Mouse (Mus musculus) heart, postnatal 25 days (tissue): ENCODE data around the gene Wwox. TPM values are rescaled to one million over a fixed set of nuclear protein-coding genes. Genes with fewer than 3 reads are reported as not detected.

ENCODE experiments used
- DNase-seq: peaks from one replicate; pipeline ENCODE4 v3.0.0; 2022; ENCODE audit warnings: low spot score
- intact Hi-C: fragments of 180-260 bp; cut with DNase I; formaldehyde crosslinking; loops from one replicate; pipeline ENCODE4 v1.15.1; 2025
- total RNA-seq, 2 experiments: library from RNA; stranded (reverse); gene quantifications; 2 replicates each; pipeline ENCODE4 v1.2.3; 2021

The Wwox gene
- total RNA-seq, 2 experiments from 2014 or later: 3.9 to 4.0 TPM

DNA sequence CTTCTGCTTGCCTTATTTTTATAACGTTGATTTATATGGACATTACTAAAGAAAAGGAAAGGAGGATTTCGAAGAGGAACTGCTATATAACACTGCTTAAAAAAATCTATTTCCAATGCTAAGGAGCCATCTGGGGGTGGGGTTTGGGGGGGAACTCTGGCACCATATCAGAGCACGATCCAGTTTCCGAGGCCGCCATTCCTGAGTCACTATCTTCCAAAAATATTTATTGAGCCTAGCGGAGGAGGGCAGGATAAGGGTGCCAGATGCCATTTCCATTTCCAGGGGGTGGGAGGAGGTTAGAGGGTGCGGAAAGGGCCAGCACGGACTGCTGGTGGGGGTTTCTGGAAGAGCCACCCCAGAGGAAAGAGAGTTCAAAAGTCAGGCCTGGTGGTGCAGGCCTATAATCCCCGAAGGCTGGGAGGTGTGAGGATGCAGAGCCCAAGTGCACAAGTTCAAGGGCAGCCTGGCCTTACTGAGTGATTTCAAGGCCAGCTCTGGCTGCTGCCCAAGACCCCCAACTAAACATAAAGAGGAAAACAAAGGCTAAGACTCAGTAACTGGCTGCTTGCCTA lies 658.6 kb downstream of the Wwox start:
- no peak for DNase-seq
- intact Hi-C loops: loop anchor here (5.0 kb wide), 1 partner anchor 609 kb away; the partner anchor contains the start of gene Maf

DNA sequence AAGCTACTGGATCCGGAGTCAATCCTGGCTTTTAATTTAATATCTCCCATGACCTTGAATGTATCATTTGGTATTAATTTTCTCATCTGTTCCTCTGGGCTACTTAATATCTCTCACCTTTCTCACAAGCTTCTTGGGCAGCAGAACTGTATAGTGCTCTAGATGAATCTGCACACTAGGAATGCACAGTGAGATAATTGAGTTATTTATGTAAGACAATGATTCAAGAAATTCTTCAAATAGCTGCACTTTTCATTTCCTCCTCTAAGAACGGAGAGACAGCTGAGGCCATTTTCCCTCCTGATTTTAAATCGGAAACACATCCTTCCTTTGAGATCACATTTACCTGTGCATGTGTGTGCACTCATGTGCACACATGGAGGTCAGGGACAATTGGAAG lies 669.9 kb downstream of the Wwox start:
- intact Hi-C loops: no loop called here
- no peak for DNase-seq

GRCm38 (mm10) chr8:115110423-115110822 lies 671.0 kb downstream of the Wwox start:
- intact Hi-C loops: no loop called here

DNA sequence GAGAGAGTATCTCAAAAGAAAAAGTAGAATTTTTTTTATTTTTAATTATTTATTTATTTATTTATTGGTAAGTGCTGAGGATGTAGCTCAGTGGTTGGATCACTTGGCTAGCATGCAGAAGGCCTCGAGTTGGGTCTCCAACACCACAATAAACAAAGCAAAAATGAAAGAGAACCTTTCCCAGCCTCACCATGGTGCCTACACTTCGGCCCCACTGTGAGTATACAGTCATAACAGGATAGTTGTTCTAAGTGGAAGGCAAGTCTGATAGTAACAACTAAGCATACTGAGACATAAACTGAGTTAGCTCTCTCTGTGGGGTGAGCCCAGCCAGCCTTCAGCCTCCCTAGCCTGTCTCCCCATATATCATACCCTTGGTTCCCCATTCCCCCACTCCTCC lies 672.6 kb downstream of the Wwox start:
- no peak for DNase-seq
- intact Hi-C loops: no loop called here

More at GRCm38 (mm10) chr8:115110423-115110822, 671.0 kb downstream of the Wwox start:
- DNase-seq: no peak

DNA sequence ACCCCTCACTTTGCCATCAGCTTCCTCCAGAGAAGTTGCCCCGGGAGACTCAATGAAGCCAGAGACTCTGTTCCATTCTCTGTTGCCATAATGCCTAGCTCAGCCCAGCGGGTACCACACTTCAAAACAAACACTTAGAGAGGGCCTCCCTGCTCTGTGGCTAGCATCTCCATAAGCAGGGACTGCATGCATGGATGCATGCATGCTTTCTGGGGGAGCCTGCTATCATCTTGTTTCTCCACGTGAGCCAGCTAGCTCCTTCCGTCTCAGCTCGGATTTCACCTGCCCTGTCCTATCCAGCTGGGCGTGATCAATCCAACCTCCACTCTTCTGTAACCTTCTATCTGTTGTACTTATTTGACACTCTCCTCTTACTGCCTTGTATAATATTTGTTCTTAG lies 675.0 kb downstream of the Wwox start:
- no peak for DNase-seq
- intact Hi-C loops: no loop called here

DNA sequence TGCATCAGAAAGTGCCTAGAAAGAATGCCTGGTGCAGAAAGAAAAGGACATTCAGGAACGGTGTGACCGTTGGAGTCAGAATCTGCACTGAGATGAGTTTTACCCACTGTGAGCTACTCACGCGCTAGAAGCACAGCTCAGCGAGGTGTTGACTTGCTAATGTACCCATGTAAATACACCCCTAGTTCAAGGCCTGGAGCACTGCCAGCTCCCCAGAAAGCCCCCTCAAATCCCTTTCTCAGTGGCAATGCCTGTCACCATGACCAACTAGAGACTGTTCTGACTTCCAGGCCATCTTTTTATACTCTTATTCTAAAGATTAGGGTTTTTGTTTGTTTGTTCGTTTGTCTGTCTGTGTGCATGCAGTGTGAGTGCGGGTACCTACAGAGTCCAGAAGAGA lies 686.6 kb downstream of the Wwox start:
- intact Hi-C loops: no loop called here
- no peak for DNase-seq

- intact Hi-C loops: no loop called here
- DNase-seq: no peak
Measured at GRCm38 (mm10) chr8:115126674-115127073, 687.2 kb downstream of the Wwox start.

- DNase-seq: no peak
- intact Hi-C loops: no loop called here
Measured at GRCm38 (mm10) chr8:115129307-115129706, 689.9 kb downstream of the Wwox start.

DNA sequence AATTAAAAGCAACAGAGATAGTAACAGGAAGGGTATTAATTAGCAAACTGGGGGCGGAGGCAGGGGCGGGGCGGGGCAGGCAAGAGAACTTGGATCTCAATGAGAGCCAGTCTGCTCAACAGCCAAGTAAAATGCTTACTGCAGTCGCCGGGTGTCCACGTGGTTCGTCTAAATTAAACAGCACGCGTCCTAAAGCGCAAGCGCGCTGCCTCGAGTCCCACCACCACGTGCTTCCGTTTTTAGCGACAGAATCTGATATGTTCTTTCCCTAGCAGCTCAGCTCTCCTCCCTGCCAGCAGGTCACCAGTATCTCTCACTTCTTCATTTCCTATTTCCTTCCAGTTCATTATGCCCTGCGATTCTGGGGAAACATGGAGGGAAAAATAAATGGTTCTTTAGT lies 693.7 kb downstream of the Wwox start:
- DNase-seq: no peak

GRCm38 (mm10) chr8:115133711-115134218 lies 694.3 kb downstream of the Wwox start:
- no peak for DNase-seq
- intact Hi-C loops: no loop called here

More for the DNA sequence above, 693.7 kb downstream of the Wwox start:
- intact Hi-C loops: no loop called here

DNA sequence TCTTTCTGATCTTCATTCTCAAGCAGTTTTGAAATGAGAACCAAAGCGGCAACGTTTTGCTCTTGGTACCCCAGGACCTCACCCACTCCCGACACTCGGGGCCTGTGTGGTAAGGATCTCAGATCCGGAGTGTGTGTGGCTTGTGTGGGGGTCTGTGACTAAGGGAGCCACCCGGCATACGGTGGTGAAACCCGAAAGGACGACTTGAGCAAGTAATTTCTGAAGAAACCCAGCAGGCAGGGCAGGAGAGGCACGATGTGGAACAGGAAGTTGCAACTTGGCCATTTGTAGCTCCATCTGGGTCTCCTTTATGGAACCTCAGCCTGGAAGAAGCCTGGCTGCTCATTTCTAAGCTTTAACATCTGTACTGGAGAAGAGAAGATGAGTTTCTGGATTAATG lies 697.4 kb downstream of the Wwox start:
- intact Hi-C loops: no loop called here
- no peak for DNase-seq

DNA sequence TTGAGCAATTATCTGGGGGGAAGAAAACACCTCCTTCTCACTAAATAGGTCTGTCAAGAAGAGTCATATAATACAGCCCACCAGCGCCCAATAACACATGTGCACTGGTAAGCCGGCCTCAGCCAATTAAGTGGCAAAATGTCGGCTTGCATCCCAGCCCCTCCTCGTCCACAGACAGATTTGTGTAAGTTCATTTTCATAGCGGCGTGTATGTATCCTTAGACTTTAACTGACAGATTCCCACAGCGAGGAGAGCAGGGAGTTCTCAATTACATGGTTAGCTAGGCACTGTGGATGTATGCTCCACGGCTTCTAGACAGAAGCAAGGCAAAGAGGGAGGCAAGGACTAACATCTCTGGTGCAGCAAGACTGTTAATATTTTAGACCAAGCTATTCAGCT lies 702.2 kb downstream of the Wwox start:
- no peak for DNase-seq
- intact Hi-C loops: no loop called here

GRCm38 (mm10) chr8:115143530-115144320 lies 704.3 kb downstream of the Wwox start:
- intact Hi-C loops: no loop called here
- DNase-seq: no peak

DNA sequence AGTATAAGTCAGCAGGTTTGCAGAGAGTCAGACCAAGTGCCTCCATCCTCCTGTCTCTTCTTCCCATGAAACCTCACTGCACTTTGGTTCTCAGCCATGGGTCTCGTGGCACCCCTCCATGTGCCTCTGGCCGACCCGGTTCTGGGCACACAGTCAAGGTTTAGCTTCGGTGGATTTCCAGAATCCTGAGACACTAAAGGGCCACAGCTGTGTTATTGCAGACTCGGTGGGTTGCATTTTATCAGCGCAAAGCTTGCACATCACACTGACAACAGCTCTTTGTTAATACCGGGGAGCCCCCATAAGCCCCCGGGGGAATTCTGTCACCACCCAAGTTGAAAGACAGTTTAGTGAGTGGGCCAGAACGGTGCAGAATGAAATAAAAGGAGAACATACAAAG lies 707.6 kb downstream of the Wwox start:
- DNase-seq: no peak
- intact Hi-C loops: no loop called here

DNA sequence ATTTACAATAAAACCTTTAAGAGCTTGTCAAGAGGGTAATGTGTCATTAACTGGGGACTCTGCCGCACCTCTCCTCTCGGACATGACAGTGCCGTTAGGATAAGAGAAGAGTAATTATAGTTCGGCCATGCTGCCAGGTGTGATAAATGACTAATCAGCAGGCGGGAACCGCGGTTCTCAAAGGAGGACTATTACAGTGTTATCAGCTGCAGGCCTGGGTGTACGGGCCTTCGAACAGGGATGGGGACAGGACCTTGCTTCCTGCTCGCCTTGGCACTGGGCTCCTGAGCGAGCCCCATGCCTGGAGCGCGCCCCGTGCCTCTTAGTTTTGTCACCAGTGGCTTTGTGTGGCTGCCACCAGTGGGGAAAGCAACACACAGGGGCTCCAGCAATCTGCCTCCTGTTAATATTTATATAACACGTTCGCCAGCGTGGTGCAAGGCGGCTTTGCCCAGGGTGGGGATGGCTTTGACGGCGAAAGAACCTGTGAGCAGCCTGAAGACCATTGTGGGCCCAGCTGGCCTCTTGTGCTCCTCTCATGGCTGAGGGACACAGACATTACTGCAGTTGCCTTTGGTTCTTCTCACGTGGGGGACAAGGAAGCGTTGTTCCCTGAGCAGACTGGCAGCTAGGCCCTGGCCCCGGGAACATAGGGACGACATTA lies 711.1 kb downstream of the Wwox start:
- intact Hi-C loops: no loop called here
- no peak for DNase-seq

DNA sequence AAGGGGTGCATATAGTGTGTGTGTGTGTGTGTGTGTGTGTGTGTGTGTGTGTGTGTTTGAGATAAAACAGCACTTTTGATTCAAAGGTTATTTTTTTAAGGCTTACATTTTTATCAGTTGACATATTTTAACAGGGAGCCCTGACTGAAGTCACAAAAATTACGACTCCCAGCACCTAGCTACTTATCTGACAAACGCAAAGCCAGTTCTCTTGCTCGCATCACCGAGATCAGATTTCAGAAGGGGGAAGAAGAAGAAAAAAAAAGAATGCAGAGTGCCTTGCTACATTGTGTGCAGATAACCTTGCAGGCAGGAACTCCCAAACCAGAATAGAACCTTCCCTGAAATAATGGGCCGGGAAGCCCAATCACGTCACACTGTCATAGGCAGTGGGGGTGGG lies 712.0 kb downstream of the Wwox start:
- intact Hi-C loops: no loop called here

GRCm38 (mm10) chr8:115154096-115154495 lies 714.6 kb downstream of the Wwox start:
- no peak for DNase-seq
- intact Hi-C loops: no loop called here

More for the DNA sequence above, 712.0 kb downstream of the Wwox start:
- no peak for DNase-seq

DNA sequence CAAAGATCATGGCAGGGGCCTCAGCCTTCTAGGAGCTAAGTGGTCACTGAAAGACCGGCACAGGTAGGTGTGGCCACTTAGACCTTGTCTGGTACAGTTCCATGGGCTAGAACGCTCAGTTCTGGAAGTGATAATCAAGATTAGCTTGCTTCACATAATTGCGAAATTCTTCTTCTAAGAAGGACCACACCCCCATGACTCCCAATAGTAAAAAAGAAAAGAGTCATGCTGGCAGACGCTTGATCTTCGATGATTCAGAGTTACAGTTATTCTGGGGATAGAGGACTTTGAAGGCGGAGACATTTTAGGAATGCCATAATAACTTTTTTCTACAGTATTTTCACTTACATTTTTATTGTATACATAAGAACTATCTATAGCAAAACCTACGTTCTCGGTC lies 716.7 kb downstream of the Wwox start:
- no peak for DNase-seq
- intact Hi-C loops: no loop called here

DNA sequence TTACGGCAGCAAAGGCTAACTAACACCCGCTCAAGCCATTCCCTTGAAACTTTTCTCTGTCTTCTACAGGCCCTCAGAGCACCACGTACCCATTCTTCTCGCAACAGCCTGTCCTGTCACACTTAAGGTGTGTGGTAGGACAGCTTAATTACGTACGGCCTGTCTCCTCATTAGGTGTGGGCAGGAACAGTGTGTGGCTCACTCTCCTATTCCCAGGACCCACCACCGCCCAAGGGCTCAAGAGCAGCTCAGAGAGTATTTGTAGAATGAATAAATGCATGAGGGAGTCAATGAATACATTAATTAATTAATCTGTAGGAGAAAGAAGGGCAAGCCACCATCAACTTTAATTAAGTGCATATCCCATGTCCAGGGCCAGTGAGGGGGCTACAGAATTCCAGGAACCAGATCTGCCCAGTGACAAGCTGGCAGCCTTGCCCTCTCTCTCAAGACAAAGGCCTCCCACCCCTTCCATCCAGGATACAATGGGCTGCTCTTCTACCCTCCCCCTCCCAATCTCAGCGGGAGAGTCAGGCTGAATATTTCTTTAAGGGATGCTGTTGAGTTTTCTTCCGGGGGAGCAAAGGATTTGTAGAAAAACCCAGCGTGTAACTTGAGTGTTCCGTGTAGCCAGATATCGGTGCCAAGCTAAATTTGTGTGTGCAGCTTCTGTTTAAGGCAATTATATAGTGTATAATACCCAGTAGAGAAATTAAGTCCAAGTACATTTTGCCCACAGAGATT lies 718.7 kb downstream of the Wwox start:
- DNase-seq: no peak
- intact Hi-C loops: no loop called here

GRCm38 (mm10) chr8:115158721-115159111 lies 719.3 kb downstream of the Wwox start:
- intact Hi-C loops: no loop called here
- DNase-seq: no peak
